In genomic region chr3:106221625-106222265, GRCm38 (mm10) we compare ENCODE assay signal across 28 mouse cellular contexts. TPM values are rescaled to one million over a fixed set of nuclear protein-coding genes. Genes with fewer than 3 reads are reported as not detected.
A peak's percentile ranks its signal among the peaks of the same experiment; 100 is the strongest.
DNase-seq lines count a peak whose midpoint lies in the region; ATAC-seq and TF ChIP-seq lines count a peak whose summit lies in the region.
"Had no signal": no experiment of that assay in that cellular context is flagged by ENCODE, and none has a peak within 500 bp of the region (broad histone marks: within the 10 kb centered on the region; RNA-seq: fewer than 3 reads in every experiment).

No protein-coding gene starts in this region.

- no peak overlapping the region for H3K4me3 ChIP-seq in CH12.LX (replicated peaks in 1 of 3; ENCODE audit: low read depth in 2 of 3, low read length in 2 of 3, poor library complexity in 1 of 3)
- H3K4me3 ChIP-seq: embryonic facial prominence, embryonic 13.5 days; heart, embryonic 15.5 days; hindbrain, embryonic 13.5 days had no signal

- no peaks in the 10 kb centered on the region for H3K27me3 ChIP-seq in CH12.LX (replicated peaks)
- H3K27me3 ChIP-seq: embryonic facial prominence, embryonic 13.5 days; heart, embryonic 15.5 days; hindbrain, embryonic 13.5 days had no signal

- no peak overlapping the region for H3K9ac ChIP-seq in CH12.LX (ENCODE audit: insufficient read depth, low read depth)
- H3K9ac ChIP-seq: embryonic facial prominence, embryonic 13.5 days; heart, embryonic 15.5 days; hindbrain, embryonic 13.5 days had no signal

- H3K4me2 ChIP-seq in CH12.LX (ENCODE audit: insufficient read depth, low read depth, poor library complexity, severe bottlenecking), result no peak overlapping the region; the same call in 1 of the 2 replicates
- H3K4me2 ChIP-seq: embryonic facial prominence, embryonic 13.5 days; heart, embryonic 11.5 days; heart, embryonic 15.5 days; hindbrain, embryonic 13.5 days had no signal

- dilution Hi-C loops in CH12.LX (cut with MboI; ENCODE audit: extremely low pct_ligation_motif_present, extremely low pct_unique_long_range_greater_than_20kb, low sequenced_read_pairs), result no loop called here

- H3K79me2 ChIP-seq in CH12.LX (replicated peaks; ENCODE audit: control insufficient read depth, extremely low read depth, insufficient read depth, poor library complexity, severe bottlenecking), result no peaks in the 10 kb centered on the region

- in situ Hi-C loops in CH12.LX (cut with MboI; ENCODE audit: low pct_ligation_motif_present, low pct_unique_long_range_greater_than_20kb, low sequenced_read_pairs), result no loop called here

- no peak overlapping the region for H3K27ac ChIP-seq in CH12.LX (ENCODE audit: insufficient read depth, low read depth)
- H3K27ac ChIP-seq: embryonic facial prominence, embryonic 13.5 days; heart, embryonic 15.5 days; hindbrain, embryonic 13.5 days; hindbrain, postnatal 0 days had no signal

- peaks cover 4 to 21% of the 10 kb centered on the region in 2 experiments; a peak in 3 of 4 replicates for H3K4me1 ChIP-seq in CH12.LX (ENCODE audit: control insufficient read depth in 1 of 2, insufficient read depth in 2 of 2)
- H3K4me1 ChIP-seq: embryonic facial prominence, embryonic 13.5 days; heart, embryonic 15.5 days; hindbrain, embryonic 13.5 days had no signal

- H3K9me3 ChIP-seq in CH12.LX (replicated peaks; ENCODE audit: low read length), result no peaks in the 10 kb centered on the region
- H3K9me3 ChIP-seq: hindbrain, embryonic 13.5 days had no signal

- peak; percentile 82 for ATAC-seq in megakaryocyte progenitor cell, adult 5-6 weeks (replicated peaks; ENCODE audit: poor library complexity)
- ATAC-seq in erythroid progenitor cell, adult 5-6 weeks (replicated peaks; ENCODE audit: low FRiP score, poor library complexity, severe bottlenecking), result no peak
- ATAC-seq: CD4-positive, CD25-positive, alpha-beta regulatory T cell, adult 4 months; forebrain, embryonic 14.5 days; hindbrain, postnatal 0 days had no signal

- peak; percentile 98 for TF ChIP-seq EP300 in CH12.LX (IDR thresholded peaks at IDR 0.05; ENCODE audit: low read length)

- no peaks in the 10 kb centered on the region for H3K36me3 ChIP-seq in CH12.LX (replicated peaks in 1 of 2; ENCODE audit: control insufficient read depth in 1 of 2, insufficient read depth in 1 of 2, low read length in 1 of 2)
- H3K36me3 ChIP-seq: embryonic facial prominence, embryonic 13.5 days; heart, embryonic 15.5 days; hindbrain, embryonic 13.5 days had no signal

- no peak for TF ChIP-seq POLR2A in CH12.LX (IDR thresholded peaks at IDR 0.05; ENCODE audit: low read depth, low read length)

- DNase-seq in lung, postnatal 25 days (ENCODE audit: low spot score), result peak; percentile 17
- DNase-seq in lung, adult 18-20 months, result no peak
- peak; percentile 74 for DNase-seq in A20 (ENCODE audit: low read depth, low spot score)
- DNase-seq in CH12.LX (ENCODE audit: extremely low read depth), result peak; percentile 52
- DNase-seq in kidney, postnatal 25 days, result no peak
- DNase-seq in layer of hippocampus, postnatal 14 days (ENCODE audit: low spot score in 2 of 2), result no peak
- DNase-seq: adrenal gland, postnatal 10 days; cerebellum, adult 11 months; cerebellum, adult 8-10 months; cerebellum, postnatal 14 days; gastrocnemius, postnatal 36 days; heart, adult 18-20 months; heart, postnatal 14 days had no signal

- TF ChIP-seq RAD21 in CH12.LX (IDR thresholded peaks at IDR 0.05; ENCODE audit: low read depth, low read length), result no peak

- TF ChIP-seq CTCF in CH12.LX (conservative IDR thresholded peaks at IDR 0.05 in 1 of 2, IDR thresholded peaks at IDR 0.05 in 1 of 2; ENCODE audit: low read depth in 2 of 2, low read length in 2 of 2), result no peak

TF ChIP-seq in CH12.LX, 34 proteins besides CTCF, POLR2A, EP300 and RAD21:
- peak; percentile 74 for TF ChIP-seq BHLHE40 (IDR thresholded peaks at IDR 0.05; ENCODE audit: low read depth, low read length)
- TF ChIP-seq JUND (conservative IDR thresholded peaks at IDR 0.05; ENCODE audit: low read depth, low read length), result peak; percentile 61; the same call in 1 of the 2 replicates
- TF ChIP-seq TCF12 (IDR thresholded peaks at IDR 0.05; ENCODE audit: low read depth, low read length), result no peak
- peak; percentile 85 for TF ChIP-seq ZNF384 (IDR thresholded peaks at IDR 0.05; ENCODE audit: low read depth, low read length)
- TF ChIP-seq TBP (conservative IDR thresholded peaks at IDR 0.05; ENCODE audit: low read depth, low read length), result no peak
- TF ChIP-seq HCFC1 (IDR thresholded peaks at IDR 0.05; ENCODE audit: low read depth, low read length), result no peak
- TF ChIP-seq MEF2A (IDR thresholded peaks at IDR 0.05; ENCODE audit: borderline replicate concordance, low read depth, low read length), result no peak
- TF ChIP-seq POLR2AphosphoS2 (IDR thresholded peaks at IDR 0.05; ENCODE audit: low read depth, low read length), result no peak
- TF ChIP-seq GABPA (IDR thresholded peaks at IDR 0.05; ENCODE audit: insufficient replicate concordance, low read depth, low read length), result no peak
- TF ChIP-seq IRF4 (IDR thresholded peaks at IDR 0.05; ENCODE audit: low read depth, low read length), result peak; percentile 94
- TF ChIP-seq MXI1 (IDR thresholded peaks at IDR 0.05; ENCODE audit: low read depth, low read length), result no peak
- no peak for TF ChIP-seq USF2 (conservative IDR thresholded peaks at IDR 0.05; ENCODE audit: low read depth, low read length)
- no peak for TF ChIP-seq USF1 (IDR thresholded peaks at IDR 0.05; ENCODE audit: low read depth, low read length)
- TF ChIP-seq CHD2 (IDR thresholded peaks at IDR 0.05; ENCODE audit: low read length), result peak; percentile 41; the same call in 1 of the 2 replicates
- TF ChIP-seq RCOR1 (conservative IDR thresholded peaks at IDR 0.05; ENCODE audit: low read depth, low read length), result peak; percentile 81; the same call in 1 of the 2 replicates
- TF ChIP-seq ZKSCAN1 (IDR thresholded peaks at IDR 0.05; ENCODE audit: borderline replicate concordance, low read depth, low read length), result no peak
- no peak for TF ChIP-seq KAT2A (IDR thresholded peaks at IDR 0.05; ENCODE audit: insufficient replicate concordance, low read length)
- TF ChIP-seq UBTF (IDR thresholded peaks at IDR 0.05; ENCODE audit: low read depth, low read length), result no peak
- TF ChIP-seq MYC (IDR thresholded peaks at IDR 0.05; ENCODE audit: low read depth, low read length), result 0 out of 2 replicates have a peak, but pooled peaks have one; percentile 29
- no peak for TF ChIP-seq NRF1 (IDR thresholded peaks at IDR 0.05; ENCODE audit: low read depth, low read length)
- peak; percentile 25; the same call in 1 of the 2 replicates for TF ChIP-seq ZMIZ1 (IDR thresholded peaks at IDR 0.05; ENCODE audit: low read depth, low read length)
- TF ChIP-seq JUN (IDR thresholded peaks at IDR 0.05; ENCODE audit: insufficient read depth, low read depth, low read length), result no peak; the same call in 1 of the 2 replicates
- TF ChIP-seq MAX (IDR thresholded peaks at IDR 0.05; ENCODE audit: low read length), result peak; percentile 54; the same call in 1 of the 2 replicates
- TF ChIP-seq NELFE (IDR thresholded peaks at IDR 0.05; ENCODE audit: low read depth, low read length), result no peak
- no peak for TF ChIP-seq SMC3 (IDR thresholded peaks at IDR 0.05; ENCODE audit: low read depth, low read length)
- no peak for TF ChIP-seq ZC3H11A (IDR thresholded peaks at IDR 0.05; ENCODE audit: low read depth, low read length)
- no peak for TF ChIP-seq PAX5 (IDR thresholded peaks at IDR 0.05; ENCODE audit: low read length)
- TF ChIP-seq CHD1 (IDR thresholded peaks at IDR 0.05; ENCODE audit: low read depth, low read length), result no peak
- 0 out of 2 replicates have a peak, but pooled peaks have one; percentile 28 for TF ChIP-seq MAFK (IDR thresholded peaks at IDR 0.05; ENCODE audit: insufficient replicate concordance, low read length)
- 0 out of 2 replicates have a peak, but pooled peaks have one; percentile 26 for TF ChIP-seq E2F4 (IDR thresholded peaks at IDR 0.05; ENCODE audit: insufficient replicate concordance, low read depth, low read length)
- no peak for TF ChIP-seq ELF1 (IDR thresholded peaks at IDR 0.05; ENCODE audit: low read depth, low read length)
- peak; percentile 42; the same call in 1 of the 2 replicates for TF ChIP-seq ETS1 (conservative IDR thresholded peaks at IDR 0.05; ENCODE audit: low read depth, low read length)
- TF ChIP-seq MAZ (IDR thresholded peaks at IDR 0.05; ENCODE audit: low read depth, low read length), result no peak
- TF ChIP-seq SIN3A (IDR thresholded peaks at IDR 0.05; ENCODE audit: low read length), result no peak

RNA-seq across cellular contexts. Expression of gene Chil4, which starts 2.4 kb away (rescaled TPM):
- total RNA-seq in CH12.LX (2012; rRNA removed) (not detected in 2 replicates), CH12.LX (2014; rRNA removed) (not detected in 2 replicates)
- polyA plus RNA-seq in CH12.LX (2012; ENCODE audit: insufficient read length, low read depth), result not detected in 2 replicates
- total RNA-seq in megakaryocyte progenitor cell, adult 5-6 weeks (2015), result not detected in 2 replicates
- total RNA-seq in megakaryocyte progenitor cell, adult 5-6 weeks (2017), result not detected in 2 replicates
- total RNA-seq in erythroid progenitor cell, adult 5-6 weeks (2015; ENCODE audit: low replicate concordance), result 1.1 TPM in 1 of 2 replicates, not detected in the other
- total RNA-seq in erythroid progenitor cell, adult 5-6 weeks (2017; ENCODE audit: low replicate concordance), result not detected in 2 replicates
- not detected for total RNA-seq in layer of hippocampus, postnatal 14 days (2021)
- total RNA-seq: adrenal gland, postnatal 10 days; adrenal gland, postnatal 4 days; gastrocnemius, adult 8-10 months; gastrocnemius, postnatal 36 days; heart, adult 18-20 months; heart, postnatal 14 days; hematopoietic stem cell, adult 5-6 weeks; hindbrain, postnatal 0 days; MEL had no signal
- polyA plus RNA-seq: brain, embryonic 14.5 days; CD4-positive, CD25-positive, alpha-beta regulatory T cell, adult 4 months; cortical plate, adult 2 months; embryonic facial prominence, embryonic 13.5 days; forebrain, embryonic 14.5 days; heart, embryonic 11.5 days; heart, embryonic 15.5 days; hindbrain, embryonic 13.5 days had no signal

RNA-seq across cellular contexts. Expression of gene Chil3, which starts 54.4 kb away (rescaled TPM):
- total RNA-seq in CH12.LX (2012; rRNA removed) (not detected in 2 replicates), CH12.LX (2014; rRNA removed) (not detected in 2 replicates)
- not detected in 2 replicates for polyA plus RNA-seq in CH12.LX (2012; ENCODE audit: insufficient read length, low read depth)
- 167 and 300 TPM in 2 replicates for total RNA-seq in megakaryocyte progenitor cell, adult 5-6 weeks (2015)
- total RNA-seq in megakaryocyte progenitor cell, adult 5-6 weeks (2017), result 117 and 201 TPM in 2 replicates
- 518 and 559 TPM in 2 replicates for total RNA-seq in erythroid progenitor cell, adult 5-6 weeks (2015; ENCODE audit: low replicate concordance)
- 252 and 257 TPM in 2 replicates for total RNA-seq in erythroid progenitor cell, adult 5-6 weeks (2017; ENCODE audit: low replicate concordance)
- total RNA-seq in layer of hippocampus, postnatal 14 days (2021), result not detected
- total RNA-seq: gastrocnemius, adult 8-10 months; gastrocnemius, postnatal 36 days; heart, adult 18-20 months; hindbrain, postnatal 0 days; MEL had no signal
- polyA plus RNA-seq: CD4-positive, CD25-positive, alpha-beta regulatory T cell, adult 4 months; embryonic facial prominence, embryonic 13.5 days; forebrain, embryonic 14.5 days; heart, embryonic 11.5 days; hindbrain, embryonic 13.5 days had no signal

Comparison
In these comparisons a context has a peak if more than half of its experiments do, and no peak if none do; other contexts are left out.
1. DNase-seq: peak in lung, postnatal 25 days (single experiment), A20 (single experiment) and CH12.LX (single experiment); none in lung, adult 18-20 months (0 of 2), kidney, postnatal 25 days (0 of 2) and layer of hippocampus, postnatal 14 days (0 of 2).
2. RNA of gene Chil3, which starts 54.4 kb away (total RNA-seq): 252 to 559 TPM in erythroid progenitor cell, adult 5-6 weeks and 117 to 300 TPM in megakaryocyte progenitor cell, adult 5-6 weeks; not detected in layer of hippocampus, postnatal 14 days and not detected in CH12.LX; every median in the first group is over 100 times any median in the second.